ENCODE assay signal across 7 mouse cellular contexts in the genomic region with DNA sequence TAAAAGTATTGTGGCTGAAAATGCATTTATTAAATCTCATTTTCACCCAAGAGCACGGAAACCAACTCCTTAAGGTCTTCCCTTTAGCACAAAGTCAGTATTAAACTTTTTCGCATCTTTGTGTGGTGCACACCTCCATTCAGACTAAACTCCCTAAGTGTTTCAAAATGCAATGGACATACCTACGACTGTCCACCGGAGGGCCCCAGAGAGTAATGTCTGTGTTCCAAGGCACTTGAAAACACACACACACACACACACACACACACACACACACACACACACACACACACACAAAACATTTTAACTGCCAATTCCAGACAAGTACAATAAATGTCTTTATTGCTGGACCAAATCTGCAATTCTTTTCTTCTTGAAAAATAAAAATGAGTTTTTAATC.
DNase-seq lines count a peak whose midpoint lies in the region; ATAC-seq and TF ChIP-seq lines count a peak whose summit lies in the region.

No protein-coding gene starts in this region.

- H3K4me1 ChIP-seq in hindbrain, embryonic 10.5 days (replicated peaks): no peaks in the 10 kb centered on the region
- no peaks in the 10 kb centered on the region for H3K4me1 ChIP-seq in hindbrain, embryonic 12.5 days
- no peaks in the 10 kb centered on the region for H3K4me1 ChIP-seq in lung, embryonic 14.5 days (ENCODE audit: insufficient read depth)

- WGBS in hindbrain, embryonic 10.5 days: 28% methylated on average over 4 of the region's 4 CpGs
- WGBS in hindbrain, embryonic 12.5 days: 24% methylated on average over 4 of the region's 4 CpGs
- 23% methylated on average over 4 of the region's 4 CpGs for WGBS in lung, embryonic 14.5 days

- intact Hi-C loops in gastrocnemius, postnatal 36 days (cut with DNase I): loop anchor here (10.0 kb wide), 2 partner anchors 242 to 282 kb away; a partner anchor contains a TSS

- no peak overlapping the region for H3K27ac ChIP-seq in hindbrain, embryonic 10.5 days
- H3K27ac ChIP-seq in hindbrain, embryonic 12.5 days: no peak overlapping the region
- H3K27ac ChIP-seq in lung, embryonic 14.5 days (ENCODE audit: low read depth): no peak overlapping the region

- no peak overlapping the region for H3K4me3 ChIP-seq in hindbrain, embryonic 10.5 days
- no peak overlapping the region for H3K4me3 ChIP-seq in hindbrain, embryonic 12.5 days
- no peak overlapping the region for H3K4me3 ChIP-seq in lung, embryonic 14.5 days (ENCODE audit: low read depth, low read length)

- H3K36me3 ChIP-seq in hindbrain, embryonic 10.5 days: no peaks in the 10 kb centered on the region
- H3K36me3 ChIP-seq in hindbrain, embryonic 12.5 days: no peaks in the 10 kb centered on the region
- no peaks in the 10 kb centered on the region for H3K36me3 ChIP-seq in lung, embryonic 14.5 days (ENCODE audit: insufficient read depth)

- ATAC-seq in hindbrain, embryonic 12.5 days (ENCODE audit: low FRiP score): no peak
- ATAC-seq in lung, embryonic 14.5 days (ENCODE audit: insufficient read depth): 0 out of 2 replicates have a peak, but pooled peaks have one; percentile 54

- peak; percentile 50 for TF ChIP-seq CTCF in lung, embryonic 14.5 days (IDR thresholded peaks at IDR 0.05; ENCODE audit: low read depth)

- DNase-seq in hindbrain, embryonic 10.5 days (ENCODE audit: low spot score): peak; percentile 45
- peak; percentile 3 to 6 for DNase-seq in urinary bladder, postnatal 36 days (ENCODE audit: low spot score in 2 of 2)
- no peak for DNase-seq in urinary bladder, postnatal 4 days (ENCODE audit: low spot score in 2 of 2)
- DNase-seq in embryo, embryonic 10.5 days (ENCODE audit: low spot score): peak; percentile 68
- DNase-seq in lung, embryonic 14.5 days: peak; percentile 56
- no peak for DNase-seq in gastrocnemius, postnatal 36 days

- peaks cover 5% of the 10 kb centered on the region; the same call in 1 of the 2 replicates for H3K27me3 ChIP-seq in hindbrain, embryonic 10.5 days (ENCODE audit: insufficient read depth, poor library complexity, severe bottlenecking)
- H3K27me3 ChIP-seq in hindbrain, embryonic 12.5 days: peaks cover 21% of the 10 kb centered on the region; the same call in 1 of the 2 replicates
- no peaks in the 10 kb centered on the region for H3K27me3 ChIP-seq in lung, embryonic 14.5 days (ENCODE audit: insufficient read depth, low read length)

- H3K4me2 ChIP-seq in hindbrain, embryonic 12.5 days (replicated peaks): no peak overlapping the region
- H3K4me2 ChIP-seq in lung, embryonic 14.5 days: no peak overlapping the region

- H3K9ac ChIP-seq in hindbrain, embryonic 12.5 days: no peak overlapping the region
- H3K9ac ChIP-seq in lung, embryonic 14.5 days: no peak overlapping the region

- no peaks in the 10 kb centered on the region for H3K9me3 ChIP-seq in hindbrain, embryonic 10.5 days
- no peaks in the 10 kb centered on the region for H3K9me3 ChIP-seq in hindbrain, embryonic 12.5 days (replicated peaks)
- no peaks in the 10 kb centered on the region for H3K9me3 ChIP-seq in lung, embryonic 14.5 days (ENCODE audit: low read depth, low read length)

Comparison
In these comparisons a context has a peak if more than half of its experiments do, and no peak if none do; other contexts are left out.
1. DNase-seq: peak in hindbrain, embryonic 10.5 days (single experiment), urinary bladder, postnatal 36 days (2 of 2), embryo, embryonic 10.5 days (single experiment) and lung, embryonic 14.5 days (single experiment); none in urinary bladder, postnatal 4 days (0 of 2) and gastrocnemius, postnatal 36 days (0 of 2).